Mouse (Mus musculus): ENCODE results near the gene Prdm16. TPM values are rescaled to one million over a fixed set of nuclear protein-coding genes. Genes with fewer than 3 reads are reported as not detected.

The Prdm16 gene
- total RNA-seq, 2 experiments from 2014 or later = 1.4 TPM; not detected in 1

GRCm38 (mm10) chr4:154523898-154524297 is 112.8 kb downstream of the Prdm16 start:
- ATAC-seq (replicated peaks; ENCODE audit: low FRiP score, poor library complexity, severe bottlenecking) = no peak

GRCm38 (mm10) chr4:154521881-154522676 is 114.6 kb downstream of the Prdm16 start:
- ATAC-seq (replicated peaks; ENCODE audit: low FRiP score, poor library complexity, severe bottlenecking) = no peak

GRCm38 (mm10) chr4:154519470-154520037 is 117.1 kb downstream of the Prdm16 start:
- ATAC-seq (replicated peaks; ENCODE audit: low FRiP score, poor library complexity, severe bottlenecking) = no peak

GRCm38 (mm10) chr4:154517991-154518390 is 118.7 kb downstream of the Prdm16 start:
- no peak for ATAC-seq (replicated peaks; ENCODE audit: low FRiP score, poor library complexity, severe bottlenecking)

- ATAC-seq (replicated peaks; ENCODE audit: low FRiP score, poor library complexity, severe bottlenecking) = no peak
Observed at GRCm38 (mm10) chr4:154516470-154516869, 120.2 kb downstream of the Prdm16 start.

GRCm38 (mm10) chr4:154513664-154514063 is 123.0 kb downstream of the Prdm16 start:
- ATAC-seq (replicated peaks; ENCODE audit: low FRiP score, poor library complexity, severe bottlenecking) = no peak

GRCm38 (mm10) chr4:154512518-154513090 is 124.1 kb downstream of the Prdm16 start:
- ATAC-seq (replicated peaks; ENCODE audit: low FRiP score, poor library complexity, severe bottlenecking) = no peak

GRCm38 (mm10) chr4:154511767-154512166 is 124.9 kb downstream of the Prdm16 start:
- no peak for ATAC-seq (replicated peaks; ENCODE audit: low FRiP score, poor library complexity, severe bottlenecking)

- no peak for ATAC-seq (replicated peaks; ENCODE audit: low FRiP score, poor library complexity, severe bottlenecking)
Observed at GRCm38 (mm10) chr4:154506774-154507435, 129.8 kb downstream of the Prdm16 start.

- no peak for ATAC-seq (replicated peaks; ENCODE audit: low FRiP score, poor library complexity, severe bottlenecking)
Observed at GRCm38 (mm10) chr4:154505313-154505712, 131.4 kb downstream of the Prdm16 start.

- no peak for ATAC-seq (replicated peaks; ENCODE audit: low FRiP score, poor library complexity, severe bottlenecking)
Observed at GRCm38 (mm10) chr4:154503260-154503829, 133.3 kb downstream of the Prdm16 start.

- no peak for ATAC-seq (replicated peaks; ENCODE audit: low FRiP score, poor library complexity, severe bottlenecking)
Observed at GRCm38 (mm10) chr4:154502403-154503000, 134.2 kb downstream of the Prdm16 start.

- ATAC-seq (replicated peaks; ENCODE audit: low FRiP score, poor library complexity, severe bottlenecking) = no peak
Observed at GRCm38 (mm10) chr4:154500695-154501094, 136.0 kb downstream of the Prdm16 start.

- ATAC-seq (replicated peaks; ENCODE audit: low FRiP score, poor library complexity, severe bottlenecking) = no peak
Observed at GRCm38 (mm10) chr4:154499701-154500523, 136.8 kb downstream of the Prdm16 start.

GRCm38 (mm10) chr4:154497423-154498175 is 139.1 kb downstream of the Prdm16 start:
- no peak for ATAC-seq (replicated peaks; ENCODE audit: low FRiP score, poor library complexity, severe bottlenecking)

- no peak for ATAC-seq (replicated peaks; ENCODE audit: low FRiP score, poor library complexity, severe bottlenecking)
Observed at GRCm38 (mm10) chr4:154496991-154497390, 139.7 kb downstream of the Prdm16 start.

- ATAC-seq (replicated peaks; ENCODE audit: low FRiP score, poor library complexity, severe bottlenecking) = no peak
Observed at GRCm38 (mm10) chr4:154496522-154496921, 140.2 kb downstream of the Prdm16 start.

GRCm38 (mm10) chr4:154493996-154494395 is 142.7 kb downstream of the Prdm16 start:
- ATAC-seq (replicated peaks; ENCODE audit: low FRiP score, poor library complexity, severe bottlenecking) = no peak
